In the genomic region with DNA sequence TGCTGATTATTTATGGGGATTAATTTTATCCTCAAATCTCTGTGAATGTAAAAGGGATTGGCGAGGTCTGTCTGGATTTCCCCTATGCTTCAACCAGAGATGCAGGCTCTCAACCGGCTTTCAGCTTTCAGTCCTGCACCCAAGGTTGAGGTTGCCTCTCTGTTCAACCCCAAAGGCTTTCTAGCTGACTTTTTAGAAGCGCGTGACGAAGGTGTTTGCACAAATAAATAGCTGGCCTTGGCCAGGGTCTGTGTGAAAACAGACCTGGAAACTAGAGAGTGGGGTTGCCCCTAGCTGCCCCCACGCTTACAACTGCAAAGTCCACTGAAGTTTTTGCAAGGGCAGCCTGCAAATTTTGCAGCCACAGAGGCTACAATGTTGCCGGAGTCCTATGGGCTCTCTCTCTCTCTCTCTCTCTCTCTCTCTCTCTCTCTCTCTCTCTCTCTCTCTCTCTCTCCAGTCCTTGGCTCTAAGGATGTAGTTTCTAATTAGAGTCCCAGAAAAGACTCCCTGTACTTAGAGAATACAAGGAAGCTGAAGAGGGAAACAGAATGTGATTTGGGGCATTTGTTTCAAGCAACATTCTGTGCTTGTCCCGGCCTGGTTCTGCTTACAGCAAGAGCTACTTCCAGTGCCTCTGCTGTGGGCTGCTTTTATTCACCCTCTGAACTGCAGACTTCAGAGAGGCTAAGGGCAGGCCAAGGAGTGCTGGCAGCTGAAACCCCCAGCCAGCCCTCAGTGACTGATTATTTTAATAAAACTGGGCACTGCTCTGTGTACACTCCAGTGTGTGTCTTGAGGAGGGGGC, we compare ENCODE assay signal across 19 mouse cellular contexts. TPM values are rescaled to one million over a fixed set of nuclear protein-coding genes. Genes with fewer than 3 reads are reported as not detected.
DNase-seq lines count a peak whose midpoint lies in the region; ATAC-seq and TF ChIP-seq lines count a peak whose summit lies in the region.
"Had no signal": no experiment of that assay in that cellular context is flagged by ENCODE, and none has a peak within 500 bp of the region (broad histone marks: within the 10 kb centered on the region; RNA-seq: fewer than 3 reads in every experiment).

No protein-coding gene starts in this region.

- no peak for TF ChIP-seq POLR2A in lung, adult 2 months (IDR thresholded peaks at IDR 0.05; ENCODE audit: borderline replicate concordance, extremely low read depth, low read depth, low read length)

- no peak for ATAC-seq in heart, embryonic 16.5 days (replicated peaks; ENCODE audit: extremely low read depth, insufficient read depth, low FRiP score)
- no peak for ATAC-seq in granulocyte monocyte progenitor cell, adult 5-6 weeks (replicated peaks; ENCODE audit: poor library complexity, severe bottlenecking)
- ATAC-seq: Patski had no signal

- peak; percentile 85 for DNase-seq in heart, adult 11 months
- DNase-seq in heart, postnatal 36 days: no peak
- no peak for DNase-seq in lung, adult 2 months
- DNase-seq in lung, postnatal 10 days: no peak
- peak; percentile 52 for DNase-seq in Muller cell, postnatal 12 days (ENCODE audit: inconsistent ontology term)
- no peak for DNase-seq in gastrocnemius, adult 8-10 months (ENCODE audit: low spot score in 2 of 2)
- DNase-seq: cerebellum, adult 2 months; gastrocnemius, postnatal 36 days; thymus, postnatal 36 days had no signal

- peak overlapping the region; percentile 47 for H3K4me3 ChIP-seq in lung, adult 2 months (replicated peaks; ENCODE audit: extremely low read depth, low read depth, low read length)
- H3K4me3 ChIP-seq in heart, embryonic 16.5 days (ENCODE audit: low read length): peak overlapping the region; percentile 56
- H3K4me3 ChIP-seq: kidney, embryonic 15.5 days; midbrain, embryonic 12.5 days; neural tube, embryonic 12.5 days had no signal

- H3K9ac ChIP-seq in heart, embryonic 16.5 days (ENCODE audit: low read length): peak overlapping the region; percentile 89
- H3K9ac ChIP-seq: kidney, embryonic 15.5 days; midbrain, embryonic 12.5 days; neural tube, embryonic 12.5 days had no signal

- no peak for TF ChIP-seq CTCF in lung, adult 2 months (IDR thresholded peaks at IDR 0.05; ENCODE audit: insufficient read depth, low read length)

- H3K4me1 ChIP-seq in lung, adult 2 months (ENCODE audit: control insufficient read depth, insufficient read depth, low read length): no peaks in the 10 kb centered on the region
- peaks cover 2% of the 10 kb centered on the region; the same call in 1 of the 2 replicates for H3K4me1 ChIP-seq in heart, embryonic 16.5 days (ENCODE audit: control insufficient read depth, insufficient read depth, low read length)

- H3K9me3 ChIP-seq in heart, embryonic 16.5 days (replicated peaks; ENCODE audit: control insufficient read depth, low read length): no peaks in the 10 kb centered on the region
- H3K9me3 ChIP-seq: kidney, embryonic 15.5 days; midbrain, embryonic 12.5 days; neural tube, embryonic 12.5 days had no signal

- no peaks in the 10 kb centered on the region for H3K36me3 ChIP-seq in heart, embryonic 16.5 days (ENCODE audit: control insufficient read depth, insufficient read depth)
- H3K36me3 ChIP-seq: kidney, embryonic 15.5 days; midbrain, embryonic 12.5 days; neural tube, embryonic 12.5 days had no signal

- peak overlapping the region; percentile 73 for H3K4me2 ChIP-seq in heart, embryonic 16.5 days (ENCODE audit: low read depth, low read length)
- H3K4me2 ChIP-seq: kidney, embryonic 15.5 days; midbrain, embryonic 12.5 days; neural tube, embryonic 12.5 days had no signal

- peak overlapping the region; percentile 82 for H3K27ac ChIP-seq in heart, embryonic 16.5 days (ENCODE audit: low read length)
- H3K27ac ChIP-seq: kidney, embryonic 15.5 days; midbrain, embryonic 12.5 days; neural tube, embryonic 12.5 days; stomach, postnatal 0 days had no signal

- intact Hi-C loops in heart, postnatal 36 days (cut with DNase I): no loop called here

- peaks cover 9% of the 10 kb centered on the region for H3K27me3 ChIP-seq in heart, embryonic 16.5 days (ENCODE audit: control insufficient read depth, insufficient read depth, low read length)

- WGBS in lung, adult 2 months: 21% methylated on average over 8 of the region's 8 CpGs
- WGBS in heart, embryonic 16.5 days: 34% methylated on average over 8 of the region's 8 CpGs

RNA-seq across cellular contexts. Expression of a gene that starts 1.0 kb away (rescaled TPM):
- 10 to 100 TPM; 26.5 to 40.1 TPM for total RNA-seq in heart, postnatal 36 days (2021)
- polyA plus RNA-seq in lung, adult 2 months (2012; rRNA removed): 26.9 and 28.2 TPM in 2 replicates
- polyA plus RNA-seq in heart, embryonic 16.5 days (2015; fragmentation: Nextera tagmentation; extraction: Ambion mirVana): 30.5 and 36.3 TPM in 2 replicates
- under 1 TPM in 1 of 4 experiments, not detected in 3; 0.05 TPM for total RNA-seq in gastrocnemius, adult 8-10 months (2022)
- not detected in 2 replicates for total RNA-seq in granulocyte monocyte progenitor cell, adult 5-6 weeks (2014; fragmentation: Nextera tagmentation)
- not detected in 2 replicates for total RNA-seq in granulocyte monocyte progenitor cell, adult 5-6 weeks (2017)
- total RNA-seq: gastrocnemius, postnatal 36 days had no signal
- polyA plus RNA-seq: cerebellum, adult 2 months; cortical plate, adult 2 months; frontal cortex, adult 2 months; liver, embryonic 16.5 days; neural tube, embryonic 12.5 days; Patski had no signal

Comparison
In these comparisons a context has a peak if more than half of its experiments do, and no peak if none do; other contexts are left out.
1. DNase-seq: peak in heart, adult 11 months (single experiment) and Muller cell, postnatal 12 days (single experiment); none in heart, postnatal 36 days (0 of 2), lung, adult 2 months (single experiment), lung, postnatal 10 days (single experiment) and gastrocnemius, adult 8-10 months (0 of 2).
2. RNA of a gene that starts 1.0 kb away (total RNA-seq): 26.5 to 40.1 TPM in heart, postnatal 36 days; 0.05 TPM in gastrocnemius, adult 8-10 months and not detected in granulocyte monocyte progenitor cell, adult 5-6 weeks; every median in the first group is over 10 times any median in the second.